Mouse (Mus musculus) stomach, postnatal 0 days (tissue): ENCODE data around the gene Scin.

ENCODE experiments used
- CTCF ChIP-seq: IDR thresholded peaks from 2 replicates; pipeline ENCODE4 v1.5.1; 2016; ENCODE audit warnings: antibody characterized with exemption, low read depth, mild to moderate bottlenecking, moderate library complexity
- EP300 ChIP-seq: optimal IDR thresholded peaks from 2 replicates; pipeline ENCODE3; 2016; ENCODE audit warnings: antibody characterized with exemption

DNA sequence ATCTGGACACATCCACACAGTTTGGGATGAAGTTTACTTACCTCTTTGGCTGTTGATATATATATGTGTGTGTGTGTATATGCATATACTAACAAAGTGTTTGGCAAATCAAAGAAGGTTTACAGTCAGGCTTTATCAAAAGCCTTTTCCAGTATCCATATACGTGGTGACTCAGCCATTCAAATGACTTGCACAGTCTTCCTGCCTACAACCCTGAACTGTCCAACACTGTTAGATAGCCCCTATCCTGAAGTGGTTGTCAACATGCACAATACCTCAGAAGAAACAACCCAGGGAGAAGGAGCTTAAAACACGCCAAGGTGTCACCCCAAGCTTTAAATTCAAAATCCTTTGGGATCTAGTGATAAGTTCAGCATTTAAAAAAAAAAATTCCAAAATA, 20.4 kb downstream of the Scin start:
- TF ChIP-seq CTCF (no peak), EP300 (no peak)
